Mouse (Mus musculus): Measurements from ENCODE around the gene Errfi1.

DNA sequence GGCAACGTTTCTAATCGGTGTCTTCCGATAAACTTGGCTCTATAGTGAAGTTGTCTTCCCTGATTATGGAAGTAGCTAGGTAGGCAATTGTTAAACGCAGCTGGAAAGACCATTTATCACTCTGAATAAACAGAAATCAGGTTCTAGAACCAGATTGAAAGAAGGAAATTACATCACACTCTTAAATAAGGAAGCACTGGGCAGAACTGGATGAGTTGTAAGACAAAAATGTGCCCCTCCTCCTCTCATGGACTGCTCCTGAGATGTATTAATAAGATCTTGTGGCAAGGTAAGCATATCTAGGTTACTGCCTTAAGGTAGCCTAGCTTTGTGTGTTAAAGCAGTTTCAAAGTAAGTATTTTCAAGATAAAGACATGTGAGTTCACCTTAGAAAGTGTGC is 6.8 kb downstream of the Errfi1 start:
- TF ChIP-seq POLR2A (IDR thresholded peaks at IDR 0.05; ENCODE audit: extremely low read depth, insufficient read depth, low read length) (no peak), CTCF (IDR thresholded peaks at IDR 0.05; ENCODE audit: low read depth, low read length) (no peak)
